Mouse (Mus musculus) G1E (cell line): Measurements from ENCODE around the gene Pkd1l1.

Source experiments
- CTCF ChIP-seq: IDR thresholded peaks from 2 replicates; pipeline ENCODE4 v1.5.1; 2012; ENCODE audit warnings: low read depth, low read length, inconsistent platforms, mixed read lengths
- POLR2AphosphoS5 ChIP-seq: IDR thresholded peaks from 2 replicates; pipeline ENCODE4 v1.6.1; 2012; ENCODE audit warnings: low read depth, low read length, inconsistent platforms; ENCODE audit not compliant: insufficient replicate concordance

- TF ChIP-seq CTCF, result no peak
- TF ChIP-seq POLR2AphosphoS5, result no peak
These were observed 191.0 kb downstream of the Pkd1l1 start for GRCm38 (mm10) chr11:8782141-8782465.
